Mouse (Mus musculus) ES-Bruce4 (cell line): ENCODE data around the gene Icam2. TPM values are rescaled to one million over a fixed set of nuclear protein-coding genes. Genes with fewer than 3 reads are reported as not detected.
"Not testable (repeated sequence)": the region's sequence is repeated elsewhere in the genome, so short reads cannot be mapped to it uniquely, and the experiment has no call there.

ENCODE experiments used
- H3K27ac ChIP-seq: 2 replicates; pipeline ENCODE4 v1.5.1; 2012; ENCODE audit warnings: low read length, inconsistent platforms; ENCODE audit not compliant: insufficient read depth
- H3K27me3 ChIP-seq: 2 replicates; pipeline ENCODE4 v1.6.1; 2012; ENCODE audit warnings: mild to moderate bottlenecking, low read length, inconsistent platforms; ENCODE audit not compliant: control insufficient read depth, poor library complexity, insufficient read depth, severe bottlenecking
- H3K36me3 ChIP-seq: 2 replicates; pipeline ENCODE4 v1.6.1; 2012; ENCODE audit warnings: inconsistent platforms, mild to moderate bottlenecking, low read length, moderate library complexity; ENCODE audit not compliant: control insufficient read depth, poor library complexity, insufficient read depth, severe bottlenecking
- H3K4me1 ChIP-seq: one replicate; pipeline ENCODE4 v1.8.1; 2011; ENCODE audit warnings: low read length; ENCODE audit not compliant: control insufficient read depth, insufficient read depth
- H3K4me3 ChIP-seq: 2 replicates; pipeline ENCODE4 v1.5.1; 2011; ENCODE audit warnings: low read depth, mild to moderate bottlenecking, low read length
- H3K9ac ChIP-seq: 2 replicates; pipeline ENCODE4 v1.6.1; 2012; ENCODE audit warnings: low read depth, mild to moderate bottlenecking, inconsistent platforms; ENCODE audit not compliant: poor library complexity, severe bottlenecking
- H3K9me3 ChIP-seq: replicated peaks from 2 replicates; pipeline ENCODE4 v1.6.1; 2012; ENCODE audit warnings: mild to moderate bottlenecking, low read length, inconsistent platforms; ENCODE audit not compliant: control insufficient read depth, poor library complexity, insufficient read depth, severe bottlenecking
- CTCF ChIP-seq: IDR thresholded peaks from one replicate; pipeline ENCODE4 v1.8.1; 2011; ENCODE audit warnings: low read depth, low read length
- EP300 ChIP-seq: IDR thresholded peaks from 2 replicates; pipeline ENCODE4 v1.6.1; 2011; ENCODE audit warnings: low read depth, low read length; ENCODE audit not compliant: insufficient read depth
- POLR2A ChIP-seq: IDR thresholded peaks from one replicate; pipeline ENCODE4 v1.8.1; 2011; ENCODE audit warnings: low read length; ENCODE audit not compliant: insufficient read depth
- polyA plus RNA-seq: library from polyadenylated mRNA; stranded (reverse); fragments of >200 nt; gene quantifications from 2 replicates; pipeline ENCODE4 v1.2.4, GENCODE M21; 2011; ENCODE audit warnings: low read depth; ENCODE audit not compliant: missing spikeins, insufficient read depth, insufficient read length

The Icam2 gene
- polyA plus RNA-seq, 1 experiment = not detected

GRCm38 (mm10) chr11:106397656-106398055 is 9.8 kb upstream of the Icam2 start:
- Histone ChIP-seq H3K27ac (no peak overlapping the region), H3K36me3 (no peaks in the 10 kb centered on the region), H3K27me3 (no peaks in the 10 kb centered on the region), H3K9ac (no peak overlapping the region), H3K9me3 (no peaks in the 10 kb centered on the region), H3K4me1 (peaks cover 4% of the 10 kb centered on the region), H3K4me3 (no peak overlapping the region)
- TF ChIP-seq POLR2A = no peak
- TF ChIP-seq CTCF = peak; percentile 52
- TF ChIP-seq EP300 = no peak

- not testable (repeated sequence) for H3K9me3 ChIP-seq, H3K4me3 ChIP-seq, H3K9ac ChIP-seq, H3K27ac ChIP-seq, H3K27me3 ChIP-seq, H3K36me3 ChIP-seq, H3K4me1 ChIP-seq
Observed at GRCm38 (mm10) chr11:106394055-106394454, 6.2 kb upstream of the Icam2 start.

GRCm38 (mm10) chr11:106393331-106393616 is 5.4 kb upstream of the Icam2 start:
- TF ChIP-seq CTCF = no peak
- TF ChIP-seq POLR2A = no peak
- no peak for TF ChIP-seq EP300
- H3K36me3 ChIP-seq = no peaks in the 10 kb centered on the region
- no peaks in the 10 kb centered on the region for H3K27me3 ChIP-seq
- H3K9me3 ChIP-seq = no peaks in the 10 kb centered on the region
- no peak overlapping the region for H3K4me3 ChIP-seq
- H3K27ac ChIP-seq = no peak overlapping the region
- no peak overlapping the region for H3K9ac ChIP-seq
- peaks cover 4% of the 10 kb centered on the region for H3K4me1 ChIP-seq

- H3K9ac ChIP-seq = no peak overlapping the region
- H3K36me3 ChIP-seq = no peaks in the 10 kb centered on the region
- H3K27me3 ChIP-seq = no peaks in the 10 kb centered on the region
- TF ChIP-seq CTCF (no peak), EP300 (no peak), POLR2A (no peak)
- no peaks in the 10 kb centered on the region for H3K9me3 ChIP-seq
- H3K4me1 ChIP-seq = peaks cover 4% of the 10 kb centered on the region
- H3K4me3 ChIP-seq = no peak overlapping the region
- no peak overlapping the region for H3K27ac ChIP-seq
Observed at GRCm38 (mm10) chr11:106392597-106393330, 4.9 kb upstream of the Icam2 start.

- H3K27ac ChIP-seq = no peak overlapping the region
- peaks cover 4% of the 10 kb centered on the region for H3K4me1 ChIP-seq
- H3K27me3 ChIP-seq = no peaks in the 10 kb centered on the region
- H3K9ac ChIP-seq = no peak overlapping the region
- TF ChIP-seq POLR2A (no peak), CTCF (peak; percentile 87)
- no peaks in the 10 kb centered on the region for H3K9me3 ChIP-seq
- H3K36me3 ChIP-seq = no peaks in the 10 kb centered on the region
- H3K4me3 ChIP-seq = no peak overlapping the region
Observed at GRCm38 (mm10) chr11:106391546-106392188, 3.8 kb upstream of the Icam2 start.

- TF ChIP-seq EP300 = no peak
Observed at GRCm38 (mm10) chr11:106390757-106391156, 2.9 kb upstream of the Icam2 start.

More at GRCm38 (mm10) chr11:106390757-106391156, 2.9 kb upstream of the Icam2 start:
- Histone ChIP-seq H3K9ac (no peak overlapping the region), H3K4me3 (no peak overlapping the region), H3K27me3 (no peaks in the 10 kb centered on the region), H3K4me1 (peaks cover 4% of the 10 kb centered on the region), H3K36me3 (no peaks in the 10 kb centered on the region), H3K9me3 (no peaks in the 10 kb centered on the region), H3K27ac (no peak overlapping the region)
